Mouse (Mus musculus) stomach, embryonic 16.5 days (tissue): ENCODE measurements around the gene Dab1. TPM values are rescaled to one million over a fixed set of nuclear protein-coding genes. Genes with fewer than 3 reads are reported as not detected.

Source experiments
- ATAC-seq: fragments of 200-750 bp; cut with Nextera tagmentation; 2 replicates; pipeline ENCODE4 v1.8.0; 2017; ENCODE audit warnings: moderate number of reproducible peaks, moderate TSS enrichment; ENCODE audit not compliant: insufficient read depth, low FRiP score
- H3K27ac ChIP-seq: fragments of 300-500 bp; sonication (generic); 2 replicates; pipeline ENCODE4 v1.5.1; 2014; ENCODE audit warnings: low read length
- H3K27me3 ChIP-seq: fragments of 300-500 bp; sonication (generic); 2 replicates; pipeline ENCODE4 v1.6.1; 2014; ENCODE audit warnings: low read length, control low read depth, mixed read lengths; ENCODE audit not compliant: control insufficient read depth, insufficient read depth
- H3K36me3 ChIP-seq: fragments of 300-500 bp; sonication (generic); 2 replicates; pipeline ENCODE4 v1.6.1; 2014; ENCODE audit warnings: low read length; ENCODE audit not compliant: control insufficient read depth, insufficient read depth
- H3K4me1 ChIP-seq: fragments of 300-500 bp; sonication (generic); 2 replicates; pipeline ENCODE4 v1.6.1; 2014; ENCODE audit warnings: low read length, control low read depth, mixed read lengths; ENCODE audit not compliant: control insufficient read depth, insufficient read depth
- H3K4me2 ChIP-seq: fragments of 300-500 bp; sonication (generic); 2 replicates; pipeline ENCODE4 v1.6.1; 2014; ENCODE audit warnings: low read depth, low read length, mixed read lengths
- H3K4me3 ChIP-seq: fragments of 300-500 bp; sonication (generic); replicated peaks from 2 replicates; pipeline ENCODE4 v1.5.1; 2014; ENCODE audit warnings: mild to moderate bottlenecking, low read length
- H3K9ac ChIP-seq: fragments of 300-500 bp; sonication (generic); 2 replicates; pipeline ENCODE4 v1.6.1; 2014; ENCODE audit warnings: low read length
- H3K9me3 ChIP-seq: fragments of 300-500 bp; sonication (generic); replicated peaks from 2 replicates; pipeline ENCODE4 v1.6.1; 2016; ENCODE audit warnings: low read length, control low read depth; ENCODE audit not compliant: control insufficient read depth
- WGBS: fragments of 180-500 bp; shearing (Covaris S2); extraction: QIAGEN DNeasy Blood & Tissue Kit; methylation state at CpG from one replicate; pipeline ENCODE4 v1.1.7; 2014; 5-methylcytosine and 5-hydroxymethylcytosine counted together
- polyA plus RNA-seq: library from polyadenylated mRNA; unstranded; fragments of >200 nt; fragmentation: Nextera tagmentation; extraction: Ambion mirVana; gene quantifications from 2 replicates; pipeline ENCODE4 v1.2.1, GENCODE M21; 2015

Gene Dab1
- polyA plus RNA-seq, 1 experiment from 2014 or later = 10.0 TPM

- Histone ChIP-seq H3K27me3 (no peaks in the 10 kb centered on the region), H3K4me1 (no peaks in the 10 kb centered on the region), H3K9ac (no peak overlapping the region), H3K36me3 (no peaks in the 10 kb centered on the region), H3K9me3 (no peaks in the 10 kb centered on the region), H3K4me3 (no peak overlapping the region), H3K27ac (no peak overlapping the region), H3K4me2 (no peak overlapping the region)
- 76% methylated on average over 4 of the region's 4 CpGs for WGBS
- no peak for ATAC-seq
Measured at GRCm38 (mm10) chr4:103713921-103714320, 94.8 kb downstream of the Dab1 start.

- no peaks in the 10 kb centered on the region for H3K4me1 ChIP-seq
- no peak overlapping the region for H3K4me2 ChIP-seq
- H3K9ac ChIP-seq = no peak overlapping the region
- no peaks in the 10 kb centered on the region for H3K9me3 ChIP-seq
- WGBS = 67% methylated on average over 7 of the region's 7 CpGs
- no peak overlapping the region for H3K27ac ChIP-seq
- no peaks in the 10 kb centered on the region for H3K36me3 ChIP-seq
- no peak overlapping the region for H3K4me3 ChIP-seq
- H3K27me3 ChIP-seq = no peaks in the 10 kb centered on the region
- no peak for ATAC-seq
Measured at GRCm38 (mm10) chr4:103714991-103715390, 95.8 kb downstream of the Dab1 start.

GRCm38 (mm10) chr4:103715568-103715967, 96.4 kb downstream of the Dab1 start:
- Histone ChIP-seq H3K4me3 (no peak overlapping the region), H3K4me1 (no peaks in the 10 kb centered on the region), H3K27ac (no peak overlapping the region), H3K36me3 (no peaks in the 10 kb centered on the region), H3K4me2 (no peak overlapping the region), H3K9ac (no peak overlapping the region), H3K9me3 (no peaks in the 10 kb centered on the region), H3K27me3 (no peaks in the 10 kb centered on the region)
- WGBS = 81% methylated on average over 4 of the region's 4 CpGs
- no peak for ATAC-seq

- no peak for ATAC-seq
- WGBS = 85% methylated on average over 1 of the region's 1 CpGs
- H3K9me3 ChIP-seq = no peaks in the 10 kb centered on the region
- no peak overlapping the region for H3K27ac ChIP-seq
- H3K9ac ChIP-seq = no peak overlapping the region
- H3K36me3 ChIP-seq = no peaks in the 10 kb centered on the region
- H3K27me3 ChIP-seq = no peaks in the 10 kb centered on the region
- no peak overlapping the region for H3K4me2 ChIP-seq
- H3K4me1 ChIP-seq = no peaks in the 10 kb centered on the region
- H3K4me3 ChIP-seq = no peak overlapping the region
Measured at GRCm38 (mm10) chr4:103722738-103723137, 103.6 kb downstream of the Dab1 start.

- WGBS = 80% methylated on average over 2 of the region's 2 CpGs
- Histone ChIP-seq H3K4me3 (no peak overlapping the region), H3K4me1 (no peaks in the 10 kb centered on the region), H3K9me3 (no peaks in the 10 kb centered on the region), H3K27me3 (no peaks in the 10 kb centered on the region), H3K9ac (no peak overlapping the region), H3K4me2 (no peak overlapping the region), H3K36me3 (no peaks in the 10 kb centered on the region), H3K27ac (no peak overlapping the region)
- ATAC-seq = no peak
Measured at GRCm38 (mm10) chr4:103726486-103726885, 107.3 kb downstream of the Dab1 start.

GRCm38 (mm10) chr4:103737185-103737584, 118.0 kb downstream of the Dab1 start:
- Histone ChIP-seq H3K27ac (no peak overlapping the region), H3K36me3 (no peaks in the 10 kb centered on the region), H3K4me2 (no peak overlapping the region), H3K4me3 (no peak overlapping the region), H3K27me3 (no peaks in the 10 kb centered on the region), H3K4me1 (no peaks in the 10 kb centered on the region), H3K9ac (no peak overlapping the region), H3K9me3 (no peaks in the 10 kb centered on the region)
- ATAC-seq = no peak
- 69% methylated on average over 6 of the region's 6 CpGs for whole genome bisulfite sequencing

GRCm38 (mm10) chr4:103751249-103751855, 132.2 kb downstream of the Dab1 start:
- no peaks in the 10 kb centered on the region for H3K9me3 ChIP-seq
- no peak overlapping the region for H3K4me3 ChIP-seq
- no peaks in the 10 kb centered on the region for H3K4me1 ChIP-seq
- H3K27me3 ChIP-seq = no peaks in the 10 kb centered on the region
- ATAC-seq = no peak
- no peak overlapping the region for H3K27ac ChIP-seq
- whole genome bisulfite sequencing = 56% methylated on average over 4 of the region's 4 CpGs
- H3K9ac ChIP-seq = no peak overlapping the region
- no peaks in the 10 kb centered on the region for H3K36me3 ChIP-seq
- no peak overlapping the region for H3K4me2 ChIP-seq

- H3K4me3 ChIP-seq = no peak overlapping the region
- no peaks in the 10 kb centered on the region for H3K9me3 ChIP-seq
- no peaks in the 10 kb centered on the region for H3K36me3 ChIP-seq
- WGBS = 66% methylated on average over 7 of the region's 7 CpGs
- no peak overlapping the region for H3K27ac ChIP-seq
- no peak overlapping the region for H3K9ac ChIP-seq
- no peaks in the 10 kb centered on the region for H3K27me3 ChIP-seq
- no peaks in the 10 kb centered on the region for H3K4me1 ChIP-seq
- H3K4me2 ChIP-seq = no peak overlapping the region
- ATAC-seq = no peak
Measured at GRCm38 (mm10) chr4:103754561-103754960, 135.4 kb downstream of the Dab1 start.

- no peak overlapping the region for H3K4me3 ChIP-seq
- no peak for ATAC-seq
- no peaks in the 10 kb centered on the region for H3K36me3 ChIP-seq
- H3K4me2 ChIP-seq = no peak overlapping the region
- no peak overlapping the region for H3K9ac ChIP-seq
- 79% methylated on average over 3 of the region's 3 CpGs for WGBS
- no peak overlapping the region for H3K27ac ChIP-seq
- H3K4me1 ChIP-seq = no peaks in the 10 kb centered on the region
- H3K9me3 ChIP-seq = no peaks in the 10 kb centered on the region
- H3K27me3 ChIP-seq = no peaks in the 10 kb centered on the region
Measured at GRCm38 (mm10) chr4:103757241-103757640, 138.1 kb downstream of the Dab1 start.
